ENCODE assay signal across 8 mouse cellular contexts in genomic region chr1:23255925-23256629, GRCm38 (mm10).
A peak's percentile ranks its signal among the peaks of the same experiment; 100 is the strongest.
DNase-seq lines count a peak whose midpoint lies in the region; ATAC-seq and TF ChIP-seq lines count a peak whose summit lies in the region.

No protein-coding gene starts in this region.

- no peak for TF ChIP-seq CTCF in MEL (IDR thresholded peaks at IDR 0.05 in 2 of 3, conservative IDR thresholded peaks at IDR 0.05 in 1 of 3; ENCODE audit: control insufficient read depth in 1 of 3, insufficient read depth in 1 of 3, low read depth in 2 of 3, low read length in 3 of 3, poor library complexity in 1 of 3, severe bottlenecking in 1 of 3)

- no peak for TF ChIP-seq RAD21 in MEL (IDR thresholded peaks at IDR 0.05; ENCODE audit: low read depth, low read length)

- intact Hi-C loops in heart, postnatal 14 days (cut with DNase I): loop anchor here (2.0 to 5.0 kb wide), 3 partner anchors 29 to 66 kb away; no protein-coding TSS in a partner anchor

- H3K27ac ChIP-seq in MEL (ENCODE audit: control insufficient read depth, low read depth, low read length): peak overlapping the region; percentile 37
- peak overlapping the region; percentile 97 for H3K27ac ChIP-seq in forebrain, embryonic 15.5 days (replicated peaks)
- H3K27ac ChIP-seq in liver, embryonic 16.5 days (ENCODE audit: low read length): peak overlapping the region; percentile 82
- H3K27ac ChIP-seq in neural tube, embryonic 13.5 days (replicated peaks): peak overlapping the region; percentile 95

- no peaks in the 10 kb centered on the region for H3K27me3 ChIP-seq in MEL (ENCODE audit: control insufficient read depth in 1 of 2, insufficient read depth in 2 of 2, low read length in 2 of 2)
- H3K27me3 ChIP-seq in forebrain, embryonic 15.5 days: no peaks in the 10 kb centered on the region
- H3K27me3 ChIP-seq in liver, embryonic 16.5 days (ENCODE audit: control insufficient read depth, insufficient read depth, low read depth, low read length): no peaks in the 10 kb centered on the region
- H3K27me3 ChIP-seq in neural tube, embryonic 13.5 days: no peaks in the 10 kb centered on the region

- peaks cover 23% of the 10 kb centered on the region for H3K79me2 ChIP-seq in MEL (ENCODE audit: control insufficient read depth, insufficient read depth, low read length, poor library complexity)

- H3K4me1 ChIP-seq in MEL (ENCODE audit: control insufficient read depth in 1 of 2, insufficient read depth in 2 of 2, low read length in 2 of 2): peaks cover 0 to 3% of the 10 kb centered on the region in 2 experiments; a peak in 2 of 4 replicates
- peaks cover 20% of the 10 kb centered on the region for H3K4me1 ChIP-seq in forebrain, embryonic 15.5 days
- H3K4me1 ChIP-seq in liver, embryonic 16.5 days (ENCODE audit: control insufficient read depth, low read depth, low read length): peaks cover 15% of the 10 kb centered on the region
- peaks cover 34% of the 10 kb centered on the region for H3K4me1 ChIP-seq in neural tube, embryonic 13.5 days (replicated peaks)

- H3K9me3 ChIP-seq in MEL (replicated peaks; ENCODE audit: insufficient read depth, low read length): no peaks in the 10 kb centered on the region
- no peaks in the 10 kb centered on the region for H3K9me3 ChIP-seq in forebrain, embryonic 15.5 days
- no peaks in the 10 kb centered on the region for H3K9me3 ChIP-seq in liver, embryonic 16.5 days (replicated peaks; ENCODE audit: control insufficient read depth, low read length)
- no peaks in the 10 kb centered on the region for H3K9me3 ChIP-seq in neural tube, embryonic 13.5 days

- WGBS in forebrain, embryonic 15.5 days: under 1% methylated on average over 70 of the region's 80 CpGs
- WGBS in large intestine, adult 2 months: under 1% methylated on average over 52 of the region's 80 CpGs
- under 1% methylated on average over 67 of the region's 80 CpGs for WGBS in liver, embryonic 16.5 days (ENCODE audit: insufficient replicate concordance)
- WGBS in neural tube, embryonic 13.5 days: under 1% methylated on average over 38 of the region's 80 CpGs

- TF ChIP-seq POLR2A in MEL (IDR thresholded peaks at IDR 0.05; ENCODE audit: control insufficient read depth in 1 of 2, insufficient read depth in 1 of 2, low read depth in 1 of 2, low read length in 2 of 2, poor library complexity in 1 of 2): peak; percentile 83 to 85

- peak overlapping the region; percentile 85 for H3K9ac ChIP-seq in MEL (ENCODE audit: control insufficient read depth, low read depth, low read length, poor library complexity, severe bottlenecking)
- peak overlapping the region; percentile 86 for H3K9ac ChIP-seq in forebrain, embryonic 15.5 days (replicated peaks)
- peak overlapping the region; percentile 78 for H3K9ac ChIP-seq in liver, embryonic 16.5 days (ENCODE audit: low read depth, low read length)
- peak overlapping the region; percentile 84 for H3K9ac ChIP-seq in neural tube, embryonic 13.5 days

- no peak for TF ChIP-seq EP300 in MEL (IDR thresholded peaks at IDR 0.05; ENCODE audit: low read depth in 1 of 2, low read length in 2 of 2)

- peak; percentile 99 for ATAC-seq in forebrain, embryonic 15.5 days (replicated peaks)
- peak; percentile 97 for ATAC-seq in liver, embryonic 16.5 days (ENCODE audit: low read depth)
- ATAC-seq in neural tube, embryonic 13.5 days (ENCODE audit: low read depth): peak; percentile 100

- H3K36me3 ChIP-seq in MEL (ENCODE audit: control insufficient read depth in 1 of 2, insufficient read depth in 2 of 2, low read length in 2 of 2): peaks cover 2 to 14% of the 10 kb centered on the region in 2 experiments; a peak in 3 of 4 replicates
- no peaks in the 10 kb centered on the region for H3K36me3 ChIP-seq in forebrain, embryonic 15.5 days
- H3K36me3 ChIP-seq in liver, embryonic 16.5 days (ENCODE audit: control insufficient read depth, insufficient read depth): no peaks in the 10 kb centered on the region
- no peaks in the 10 kb centered on the region for H3K36me3 ChIP-seq in neural tube, embryonic 13.5 days

- peak; percentile 96 for DNase-seq in MEL (ENCODE audit: low read depth, low spot score)
- peak; percentile 96 to 99 for DNase-seq in cerebellum, adult 18-20 months
- peak; percentile 97 to 98 for DNase-seq in heart, postnatal 14 days
- DNase-seq in large intestine, adult 2 months (ENCODE audit: low read depth, low spot score): peak; percentile 81
- DNase-seq in telencephalon, adult 2 months (ENCODE audit: low read depth, low spot score): peak; percentile 95

- H3K4me2 ChIP-seq in forebrain, embryonic 15.5 days (replicated peaks): peak overlapping the region; percentile 80
- H3K4me2 ChIP-seq in liver, embryonic 16.5 days (ENCODE audit: low read depth, low read length): peak overlapping the region; percentile 80
- H3K4me2 ChIP-seq in neural tube, embryonic 13.5 days: peak overlapping the region; percentile 92

- H3K4me3 ChIP-seq in MEL (ENCODE audit: control insufficient read depth in 1 of 2, insufficient read depth in 1 of 2, low read depth in 2 of 2, low read length in 2 of 2): peak overlapping the region; percentile 88 to 89
- H3K4me3 ChIP-seq in forebrain, embryonic 15.5 days: peak overlapping the region; percentile 66
- peak overlapping the region; percentile 75 for H3K4me3 ChIP-seq in liver, embryonic 16.5 days (ENCODE audit: low read depth, low read length)
- H3K4me3 ChIP-seq in neural tube, embryonic 13.5 days: peak overlapping the region; percentile 71

TF ChIP-seq in MEL, 35 proteins besides CTCF, POLR2A, EP300 and RAD21:
- 0 out of 2 replicates have a peak, but pooled peaks have one; percentile 17 for TF ChIP-seq CHD2 (IDR thresholded peaks at IDR 0.05; ENCODE audit: low read length)
- no peak for TF ChIP-seq ZNF384 (IDR thresholded peaks at IDR 0.05; ENCODE audit: low read depth, low read length)
- TF ChIP-seq MEF2A (IDR thresholded peaks at IDR 0.05; ENCODE audit: extremely low read depth, insufficient replicate concordance, low read depth, low read length, poor library complexity, severe bottlenecking): no peak
- peak; percentile 72 for TF ChIP-seq ZMIZ1 (IDR thresholded peaks at IDR 0.05; ENCODE audit: low read depth, low read length)
- TF ChIP-seq CHD1 (IDR thresholded peaks at IDR 0.05; ENCODE audit: low read depth, low read length): no peak
- TF ChIP-seq SMC3 (IDR thresholded peaks at IDR 0.05; ENCODE audit: low read depth, low read length): no peak
- peak; percentile 13; the same call in 1 of the 2 replicates for TF ChIP-seq MAZ (IDR thresholded peaks at IDR 0.05; ENCODE audit: low read depth, low read length)
- peak; percentile 63; the same call in 1 of the 2 replicates for TF ChIP-seq POLR2AphosphoS2 (IDR thresholded peaks at IDR 0.05; ENCODE audit: low read length)
- no peak for TF ChIP-seq JUND (IDR thresholded peaks at IDR 0.05; ENCODE audit: low read depth, low read length)
- no peak for TF ChIP-seq USF1 (IDR thresholded peaks at IDR 0.05; ENCODE audit: low read depth, low read length)
- TF ChIP-seq E2F4 (IDR thresholded peaks at IDR 0.05; ENCODE audit: borderline replicate concordance, low read depth, low read length): no peak
- TF ChIP-seq NELFE (IDR thresholded peaks at IDR 0.05; ENCODE audit: low read depth, low read length): peak; percentile 75
- no peak for TF ChIP-seq USF2 (IDR thresholded peaks at IDR 0.05; ENCODE audit: borderline replicate concordance in 1 of 2, insufficient read depth in 1 of 2, low read depth in 1 of 2, low read length in 2 of 2)
- no peak; the same call in 1 of the 2 replicates for TF ChIP-seq MXI1 (IDR thresholded peaks at IDR 0.05; ENCODE audit: low read depth, low read length)
- no peak for TF ChIP-seq ELF1 (IDR thresholded peaks at IDR 0.05; ENCODE audit: low read depth, low read length)
- TF ChIP-seq TCF12 (IDR thresholded peaks at IDR 0.05; ENCODE audit: low read depth, low read length): peak; percentile 47; the same call in 1 of the 2 replicates
- TF ChIP-seq TAL1 (IDR thresholded peaks at IDR 0.05; ENCODE audit: low read length): no peak
- TF ChIP-seq NRF1 (IDR thresholded peaks at IDR 0.05; ENCODE audit: insufficient read depth, low read depth, low read length, poor library complexity, severe bottlenecking): peak; percentile 23; the same call in 1 of the 2 replicates
- TF ChIP-seq POLR2AphosphoS5 (IDR thresholded peaks at IDR 0.05; ENCODE audit: borderline replicate concordance, low read depth, low read length): 0 out of 2 replicates have a peak, but pooled peaks have one; percentile 32
- TF ChIP-seq MYC (IDR thresholded peaks at IDR 0.05; ENCODE audit: low read depth, low read length): no peak
- peak; percentile 73 for TF ChIP-seq MAX (IDR thresholded peaks at IDR 0.05; ENCODE audit: low read length)
- TF ChIP-seq UBTF (IDR thresholded peaks at IDR 0.05; ENCODE audit: borderline replicate concordance, insufficient read depth, low read depth, low read length): no peak
- TF ChIP-seq TBP (IDR thresholded peaks at IDR 0.05; ENCODE audit: low read depth, low read length): no peak
- no peak for TF ChIP-seq MYB (IDR thresholded peaks at IDR 0.05; ENCODE audit: low read depth, low read length)
- TF ChIP-seq GABPA (IDR thresholded peaks at IDR 0.05; ENCODE audit: low read depth, low read length): no peak
- TF ChIP-seq MAFK (IDR thresholded peaks at IDR 0.05; ENCODE audit: borderline replicate concordance, low read depth, low read length): no peak
- no peak for TF ChIP-seq ZC3H11A (IDR thresholded peaks at IDR 0.05; ENCODE audit: low read depth, low read length)
- peak; percentile 41; the same call in 1 of the 2 replicates for TF ChIP-seq SIN3A (IDR thresholded peaks at IDR 0.05; ENCODE audit: low read length)
- no peak; the same call in 1 of the 2 replicates for TF ChIP-seq KAT2A (conservative IDR thresholded peaks at IDR 0.05; ENCODE audit: low read depth, low read length)
- TF ChIP-seq ZKSCAN1 (IDR thresholded peaks at IDR 0.05; ENCODE audit: low read depth, low read length): no peak
- TF ChIP-seq ETS1 (IDR thresholded peaks at IDR 0.05; ENCODE audit: low read depth, low read length): no peak
- TF ChIP-seq GATA1 (IDR thresholded peaks at IDR 0.05; ENCODE audit: low read depth, low read length): no peak
- TF ChIP-seq BHLHE40 (IDR thresholded peaks at IDR 0.05; ENCODE audit: borderline replicate concordance, low read depth, low read length): no peak
- peak; percentile 49; the same call in 1 of the 2 replicates for TF ChIP-seq HCFC1 (IDR thresholded peaks at IDR 0.05; ENCODE audit: low read depth, low read length)
- no peak for TF ChIP-seq RCOR1 (IDR thresholded peaks at IDR 0.05; ENCODE audit: low read depth, low read length)

Comparison
In these comparisons a context has a peak if more than half of its experiments do, and no peak if none do; other contexts are left out.
1. Peak in every context shown above with its lines: DNase-seq, ATAC-seq, H3K4me3 ChIP-seq and H3K27ac ChIP-seq.
2. H3K27ac ChIP-seq: peak in every context shown above with its lines; median percentile 97 in forebrain, embryonic 15.5 days; 95 in neural tube, embryonic 13.5 days; 82 in liver, embryonic 16.5 days; 37 in MEL.